Mouse (Mus musculus) spleen, adult 2 months (tissue): Measurements from ENCODE around the gene F2rl3. TPM values are rescaled to one million over a fixed set of nuclear protein-coding genes. Genes with fewer than 3 reads are reported as not detected.

Source experiments
- DNase-seq, 2 experiments: peaks; one replicate each; pipeline versions ENCODE4 v3.0.0 to v3.0.0-alpha.2; 2012 to 2021; ENCODE audit warnings: low spot score in 2 of 2, low read depth in 1 of 2
- H3K27ac ChIP-seq: fragments of 200-500 bp; 2 replicates; pipeline ENCODE4 v1.5.1; 2012; ENCODE audit warnings: low read length, inconsistent platforms; ENCODE audit not compliant: insufficient read depth
- H3K27me3 ChIP-seq: fragments of 200-500 bp; 2 replicates; pipeline ENCODE4 v1.6.1; 2012; ENCODE audit warnings: mild to moderate bottlenecking, moderate library complexity, low read length, inconsistent platforms; ENCODE audit not compliant: control insufficient read depth, insufficient read depth
- H3K36me3 ChIP-seq: fragments of 200-500 bp; 2 replicates; pipeline ENCODE4 v1.6.1; 2012; ENCODE audit warnings: mild to moderate bottlenecking, low read length, inconsistent platforms; ENCODE audit not compliant: control insufficient read depth, insufficient read depth
- H3K4me1 ChIP-seq: fragments of 200-500 bp; 2 replicates; pipeline ENCODE4 v1.6.1; 2011; ENCODE audit warnings: inconsistent platforms; ENCODE audit not compliant: control insufficient read depth, insufficient read depth, insufficient read length
- H3K4me3 ChIP-seq: fragments of 200-500 bp; 2 replicates; pipeline ENCODE4 v1.5.1; 2011; ENCODE audit warnings: mild to moderate bottlenecking, inconsistent platforms; ENCODE audit not compliant: insufficient read depth, insufficient read length; ENCODE audit errors: extremely low read depth
- CTCF ChIP-seq: fragments of 200-500 bp; IDR thresholded peaks from 2 replicates; pipeline ENCODE4 v1.5.1; 2011; ENCODE audit warnings: mild to moderate bottlenecking, inconsistent platforms; ENCODE audit not compliant: insufficient read depth, insufficient read length, insufficient replicate concordance; ENCODE audit errors: extremely low read depth
- POLR2A ChIP-seq: fragments of 200-500 bp; IDR thresholded peaks from 2 replicates; pipeline ENCODE4 v1.6.1; 2011; ENCODE audit warnings: low read depth, low read length, inconsistent platforms
- WGBS: fragments of 180-500 bp; shearing (Covaris S2); methylation state at CpG from one replicate; pipeline ENCODE4 v1.1.7; 2018; 5-methylcytosine and 5-hydroxymethylcytosine counted together
- polyA plus RNA-seq: library from polyadenylated mRNA; depleted of rRNA; stranded (reverse); fragments of >200 nt; gene quantifications from 2 replicates; pipeline ENCODE4 v1.2.3, GENCODE M21; 2012

The F2rl3 gene
- polyA plus RNA-seq, 1 experiment = 26.8 TPM

DNA sequence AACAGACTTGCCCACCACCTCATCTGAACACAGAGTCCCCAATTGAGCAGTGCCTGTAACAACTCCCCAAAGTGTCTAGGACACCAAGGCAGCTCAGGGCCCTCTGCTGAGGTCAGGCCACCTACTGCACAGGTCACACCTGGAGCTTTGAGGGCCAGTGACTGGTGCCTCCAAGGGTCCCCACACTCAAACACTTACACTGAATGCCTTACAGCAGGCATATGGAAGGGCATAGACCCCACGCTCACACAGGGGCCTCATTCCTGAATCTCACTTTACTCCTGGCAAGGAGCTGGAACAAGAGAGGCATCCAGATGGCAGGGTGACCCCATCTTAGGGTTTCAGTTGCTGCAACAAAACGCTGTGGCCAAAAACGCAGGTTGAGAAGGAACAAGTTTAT, 1.5 kb upstream of the F2rl3 start:
- Histone ChIP-seq H3K4me3 (no peak overlapping the region), H3K36me3 (peaks cover 13% of the 10 kb centered on the region)
- no peak for DNase-seq

DNA sequence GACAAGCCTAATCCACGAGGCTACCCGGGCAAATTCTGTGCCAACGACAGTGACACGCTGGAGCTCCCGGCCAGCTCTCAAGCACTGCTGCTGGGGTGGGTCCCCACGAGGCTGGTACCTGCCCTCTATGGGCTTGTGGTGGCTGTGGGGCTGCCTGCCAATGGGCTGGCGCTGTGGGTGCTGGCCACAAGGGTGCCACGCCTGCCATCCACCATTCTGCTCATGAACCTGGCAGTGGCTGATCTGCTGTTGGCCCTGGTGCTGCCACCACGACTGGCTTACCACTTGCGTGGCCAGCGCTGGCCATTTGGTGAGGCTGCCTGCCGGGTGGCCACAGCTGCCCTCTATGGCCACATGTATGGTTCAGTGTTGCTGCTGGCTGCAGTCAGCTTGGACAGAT, 626 bp downstream of the F2rl3 start:
- no peak for DNase-seq
- Histone ChIP-seq H3K36me3 (peaks cover 4% of the 10 kb centered on the region), H3K27ac (peak overlapping the region; percentile 52), H3K27me3 (no peaks in the 10 kb centered on the region), H3K4me1 (peaks cover 7% of the 10 kb centered on the region; the same call in 1 of the 2 replicates), H3K4me3 (peak overlapping the region; percentile 41; the same call in 1 of the 2 replicates)
- WGBS = 32% methylated on average over 12 of the region's 12 CpGs
- TF ChIP-seq POLR2A (no peak), CTCF (no peak)

More for the DNA sequence above, 1.5 kb upstream of the F2rl3 start:
- Histone ChIP-seq H3K4me1 (peaks cover 7% of the 10 kb centered on the region; the same call in 1 of the 2 replicates), H3K27ac (no peak overlapping the region), H3K27me3 (no peaks in the 10 kb centered on the region)
- 87% methylated on average over 3 of the region's 3 CpGs for WGBS
- no peak for TF ChIP-seq POLR2A
- no peak for TF ChIP-seq CTCF

DNA sequence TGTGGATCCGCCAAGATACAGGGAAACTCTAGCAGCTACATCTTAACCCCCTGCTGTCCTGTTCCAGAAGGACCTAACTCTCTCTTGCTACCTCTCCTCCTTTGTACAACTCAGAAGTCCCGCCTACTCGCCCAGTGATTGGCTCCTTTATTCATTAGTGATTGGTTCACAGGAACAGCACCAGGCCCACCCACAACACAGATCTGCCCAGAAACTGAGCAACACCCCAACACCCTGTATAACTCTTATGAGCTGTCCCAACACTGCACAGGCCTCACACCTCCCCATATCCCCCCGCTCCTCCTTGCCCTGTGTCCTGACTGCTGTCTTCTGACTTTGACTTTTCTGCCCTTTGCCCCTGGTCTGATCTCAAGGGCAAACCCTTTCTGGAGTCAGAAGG, 4.0 kb downstream of the F2rl3 start:
- Histone ChIP-seq H3K4me3 (no peak overlapping the region), H3K27me3 (no peaks in the 10 kb centered on the region), H3K36me3 (no peaks in the 10 kb centered on the region), H3K27ac (no peak overlapping the region), H3K4me1 (peaks cover 7% of the 10 kb centered on the region; the same call in 1 of the 2 replicates)
- 91% methylated on average over 4 of the region's 4 CpGs for WGBS
- DNase-seq = no peak
- no peak for TF ChIP-seq CTCF
- TF ChIP-seq POLR2A = no peak

DNA sequence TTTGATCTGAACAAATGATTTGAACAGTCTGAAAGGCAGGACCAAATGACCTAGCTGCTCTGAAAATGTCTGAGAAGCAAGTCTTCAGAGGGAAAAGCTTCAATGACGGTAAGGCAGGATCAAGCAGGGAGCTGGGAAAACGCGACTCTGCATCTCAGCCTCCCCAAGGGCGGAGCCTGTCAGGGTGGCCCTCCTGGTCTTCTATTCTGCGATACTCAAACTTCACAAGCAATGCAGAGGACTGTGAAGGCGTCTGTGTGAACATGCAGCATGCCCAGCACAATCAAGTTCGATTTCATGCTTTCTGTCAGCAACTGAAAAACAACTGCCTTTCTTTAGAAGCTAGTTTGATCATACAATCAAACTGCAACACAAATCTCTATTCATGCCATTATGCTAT, 5.1 kb downstream of the F2rl3 start:
- Histone ChIP-seq H3K27ac (no peak overlapping the region), H3K4me3 (no peak overlapping the region), H3K36me3 (no peaks in the 10 kb centered on the region), H3K4me1 (peaks cover 4% of the 10 kb centered on the region; the same call in 1 of the 2 replicates), H3K27me3 (no peaks in the 10 kb centered on the region)
- 87% methylated on average over 7 of the region's 7 CpGs for WGBS
- DNase-seq = no peak
- TF ChIP-seq POLR2A (no peak), CTCF (no peak)

DNA sequence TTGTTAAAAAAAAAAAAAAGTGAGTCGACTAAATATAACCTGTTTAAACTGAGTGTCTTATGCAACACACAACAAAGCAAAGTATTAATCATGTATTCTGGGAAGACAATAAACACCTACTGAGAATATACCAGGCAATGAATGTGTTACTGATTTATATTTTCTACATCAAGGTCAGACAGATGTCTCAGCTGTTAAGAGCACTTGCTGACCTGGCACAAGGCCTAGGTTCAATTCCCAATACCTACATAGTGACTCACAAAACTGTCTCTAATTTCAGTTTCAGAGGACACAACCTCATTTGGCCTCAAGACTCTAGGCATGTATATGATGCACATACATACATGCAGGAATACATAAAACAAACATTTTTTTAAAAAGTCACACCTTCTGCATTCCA, 16.1 kb downstream of the F2rl3 start:
- H3K4me3 ChIP-seq = no peak overlapping the region
- no peak overlapping the region for H3K27ac ChIP-seq
- H3K36me3 ChIP-seq = no peaks in the 10 kb centered on the region
- no peaks in the 10 kb centered on the region for H3K4me1 ChIP-seq
- no peak for TF ChIP-seq POLR2A
- no peak for TF ChIP-seq CTCF
- DNase-seq = no peak
- whole genome bisulfite sequencing = 88% methylated on average over 1 of the region's 1 CpGs
- no peaks in the 10 kb centered on the region for H3K27me3 ChIP-seq

DNA sequence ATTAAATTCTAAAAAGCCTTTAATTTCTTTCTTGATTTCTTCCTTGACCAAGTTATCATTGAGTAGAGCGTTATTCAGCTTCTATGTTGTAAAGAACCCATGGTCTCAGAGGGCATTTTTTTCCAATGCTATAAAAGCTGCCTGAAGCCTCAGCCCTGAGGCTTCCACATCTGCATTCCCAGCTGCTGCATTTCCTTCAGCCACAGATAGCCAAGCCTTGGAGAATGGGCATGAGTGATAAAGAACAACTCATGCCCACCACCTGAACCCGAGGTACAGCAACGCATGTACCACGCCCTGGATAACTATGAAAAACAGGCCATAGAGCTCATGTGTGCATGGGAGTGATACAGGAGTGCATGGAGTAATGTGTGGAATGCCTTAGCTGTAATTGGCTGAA, 19.0 kb downstream of the F2rl3 start:
- Histone ChIP-seq H3K27me3 (no peaks in the 10 kb centered on the region), H3K4me1 (no peaks in the 10 kb centered on the region), H3K27ac (no peak overlapping the region), H3K4me3 (no peak overlapping the region), H3K36me3 (no peaks in the 10 kb centered on the region)
- 98% methylated on average over 4 of the region's 4 CpGs for WGBS
- DNase-seq = no peak
- TF ChIP-seq POLR2A (no peak), CTCF (no peak)

DNA sequence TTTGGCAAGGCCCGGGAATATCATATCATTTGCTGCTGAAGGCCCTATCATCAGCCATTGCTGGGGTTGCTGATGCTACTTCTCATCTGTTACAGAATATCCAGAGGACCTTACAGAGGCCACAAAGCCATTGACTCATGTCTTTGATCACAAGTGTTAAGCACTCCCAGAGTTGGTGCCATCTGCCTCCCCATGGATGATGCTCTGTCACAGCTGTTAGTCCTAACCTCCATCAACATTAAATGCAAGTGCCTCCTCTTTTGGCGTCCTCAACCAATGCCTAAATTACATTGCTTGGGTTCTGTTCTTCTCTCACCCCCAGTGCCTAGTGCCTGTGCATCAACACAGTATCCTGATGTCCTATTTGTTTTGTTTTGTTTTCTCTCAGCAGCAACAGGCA, 39.9 kb downstream of the F2rl3 start:
- no peaks in the 10 kb centered on the region for H3K4me1 ChIP-seq
- no peak overlapping the region for H3K4me3 ChIP-seq
- TF ChIP-seq CTCF (no peak), POLR2A (no peak)
- no peaks in the 10 kb centered on the region for H3K36me3 ChIP-seq
- no peaks in the 10 kb centered on the region for H3K27me3 ChIP-seq
- no peak for DNase-seq
- H3K27ac ChIP-seq = no peak overlapping the region
- WGBS = 86% methylated on average over 2 of the region's 2 CpGs
